Mouse (Mus musculus): Measurements from ENCODE around the gene Gm20388. TPM values are rescaled to one million over a fixed set of nuclear protein-coding genes. Genes with fewer than 3 reads are reported as not detected.

Gene Gm20388
- total RNA-seq, 2 experiments from 2014 or later = 8.8 TPM

DNA sequence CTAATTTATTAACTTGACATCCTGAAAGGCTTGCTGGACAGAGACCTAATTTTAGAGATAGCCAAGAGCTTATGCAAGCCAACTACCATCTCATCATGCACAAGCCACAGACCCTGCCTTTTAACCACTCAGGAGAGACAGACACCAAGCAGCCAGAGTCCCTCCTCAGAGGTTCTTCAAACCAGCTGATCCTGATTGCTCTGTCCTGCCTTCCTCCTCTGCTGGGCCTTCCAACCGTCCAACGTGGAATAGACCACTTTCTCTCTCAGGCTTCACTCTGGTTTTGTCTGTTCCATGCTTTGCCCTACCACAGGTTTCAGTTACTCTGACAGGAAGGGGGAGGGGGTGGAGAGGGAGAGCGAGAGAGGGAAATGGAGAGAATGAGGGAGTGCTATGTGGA lies 3006.1 kb downstream of the Gm20388 start:
- DNase-seq (ENCODE audit: extremely low spot score in 1 of 2, low spot score in 1 of 2) = no peak

DNA sequence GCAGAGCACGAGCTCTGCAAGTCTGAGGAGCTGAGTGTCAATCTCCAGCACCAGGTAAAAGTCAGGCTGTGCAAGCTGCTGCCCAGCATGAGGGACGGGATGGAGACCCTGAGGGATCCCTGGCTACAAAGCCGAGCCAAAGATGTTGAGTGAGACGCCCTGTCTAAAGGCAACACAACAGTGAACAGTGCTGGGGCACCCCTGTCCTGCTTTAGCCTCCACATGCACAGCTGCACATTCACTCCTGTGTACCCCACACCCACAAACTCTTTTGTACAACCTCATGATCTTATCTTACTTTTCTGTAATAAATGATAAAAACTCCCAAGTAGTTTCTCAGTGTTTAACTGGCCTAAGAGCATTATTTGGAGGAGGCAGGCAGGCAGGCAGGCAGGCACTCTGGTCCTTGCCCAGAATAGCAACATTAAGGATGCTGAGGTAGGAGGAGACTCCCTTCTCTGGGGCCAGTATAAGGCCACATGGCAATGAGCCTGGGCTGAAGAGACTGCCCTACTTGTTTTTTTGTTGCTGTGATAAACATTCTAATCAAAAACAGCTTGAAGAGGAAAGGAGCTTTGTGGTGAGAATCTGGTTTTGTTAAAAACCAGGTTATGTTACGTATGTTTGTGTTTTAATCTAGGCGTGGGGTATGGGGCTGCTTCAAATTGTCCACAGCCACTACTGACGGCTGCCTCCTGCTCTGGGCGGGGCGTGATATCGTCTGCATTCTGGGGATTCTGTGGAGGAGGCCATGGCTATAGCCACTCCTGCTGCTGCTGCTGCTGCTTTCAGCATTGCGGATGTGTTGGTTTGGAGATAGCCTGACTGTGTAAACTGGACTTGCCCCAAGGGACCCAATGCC lies 3007.1 kb downstream of the Gm20388 start:
- no peak for DNase-seq (ENCODE audit: extremely low spot score in 1 of 2, low spot score in 1 of 2)

DNA sequence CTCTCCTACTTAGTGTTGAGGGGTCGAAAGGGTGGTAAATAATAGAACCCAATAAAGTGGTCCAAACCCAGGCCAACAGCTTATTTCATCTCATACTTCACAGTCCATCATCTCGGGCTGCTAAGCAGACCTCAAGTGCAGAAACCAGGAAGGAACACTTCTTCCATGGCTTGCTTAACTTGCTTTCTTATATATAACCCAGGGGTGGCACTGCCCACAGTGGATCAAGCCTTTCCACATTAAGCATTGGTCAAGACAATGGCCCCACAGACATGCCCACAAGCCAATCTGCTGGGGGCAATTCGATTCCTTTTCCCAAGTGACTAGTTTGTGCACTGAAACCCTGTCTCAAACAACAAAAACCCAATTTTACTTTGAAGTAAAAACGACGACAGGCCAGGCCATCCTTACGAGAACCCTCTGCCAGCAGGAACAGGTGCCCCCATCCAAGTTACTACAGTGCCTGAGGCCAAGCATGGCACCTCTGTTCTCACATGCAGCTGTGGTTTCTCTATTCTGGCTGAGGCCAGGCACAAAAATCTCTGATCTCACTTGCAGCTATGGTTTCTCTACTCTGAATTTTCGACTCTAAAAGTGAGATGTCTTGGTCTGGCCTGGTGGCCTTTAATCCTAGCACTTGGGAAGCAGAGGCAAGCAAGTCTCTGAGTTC lies 3007.9 kb downstream of the Gm20388 start:
- DNase-seq (ENCODE audit: extremely low spot score in 1 of 2, low spot score in 1 of 2) = no peak

DNA sequence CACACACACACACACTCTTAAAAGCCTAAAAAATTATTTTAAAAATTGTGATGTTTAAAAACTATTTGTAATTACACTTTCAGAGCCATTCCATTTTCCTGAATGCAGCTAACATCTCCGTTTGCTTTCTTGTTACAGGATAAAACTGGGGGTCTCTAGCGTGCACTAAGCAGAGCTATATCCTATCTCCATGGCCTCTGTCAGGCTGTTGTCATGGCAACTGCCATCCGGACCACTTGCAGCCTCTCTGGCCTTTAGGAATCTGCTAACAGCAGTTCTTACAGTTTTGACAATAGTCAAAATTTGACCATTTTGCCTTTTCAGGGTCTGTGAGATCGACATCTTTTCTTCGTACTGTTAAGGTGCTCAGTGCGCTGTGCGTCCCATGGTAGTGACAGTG lies 3010.2 kb downstream of the Gm20388 start:
- DNase-seq (ENCODE audit: extremely low spot score in 1 of 2, low spot score in 1 of 2) = no peak

DNA sequence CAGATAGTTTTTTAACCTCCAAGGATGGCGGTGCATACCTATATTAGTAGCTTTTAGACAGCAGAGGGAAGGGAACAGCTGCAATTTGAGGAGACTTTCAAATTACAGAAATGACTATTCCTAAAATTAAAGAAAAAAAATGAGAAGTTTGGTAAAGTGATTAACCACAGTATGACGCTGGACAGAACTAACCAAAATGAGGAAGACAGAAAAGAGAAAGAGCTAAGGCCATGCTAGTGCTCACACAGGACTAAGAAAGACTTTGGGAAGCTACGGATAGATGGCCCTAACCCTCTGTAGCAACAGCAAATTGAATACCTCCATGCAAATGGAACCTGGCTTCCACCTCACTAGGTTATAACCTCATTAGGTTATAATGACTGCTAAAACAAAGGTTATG lies 3012.3 kb downstream of the Gm20388 start:
- DNase-seq (ENCODE audit: extremely low spot score in 1 of 2, low spot score in 1 of 2) = no peak

DNA sequence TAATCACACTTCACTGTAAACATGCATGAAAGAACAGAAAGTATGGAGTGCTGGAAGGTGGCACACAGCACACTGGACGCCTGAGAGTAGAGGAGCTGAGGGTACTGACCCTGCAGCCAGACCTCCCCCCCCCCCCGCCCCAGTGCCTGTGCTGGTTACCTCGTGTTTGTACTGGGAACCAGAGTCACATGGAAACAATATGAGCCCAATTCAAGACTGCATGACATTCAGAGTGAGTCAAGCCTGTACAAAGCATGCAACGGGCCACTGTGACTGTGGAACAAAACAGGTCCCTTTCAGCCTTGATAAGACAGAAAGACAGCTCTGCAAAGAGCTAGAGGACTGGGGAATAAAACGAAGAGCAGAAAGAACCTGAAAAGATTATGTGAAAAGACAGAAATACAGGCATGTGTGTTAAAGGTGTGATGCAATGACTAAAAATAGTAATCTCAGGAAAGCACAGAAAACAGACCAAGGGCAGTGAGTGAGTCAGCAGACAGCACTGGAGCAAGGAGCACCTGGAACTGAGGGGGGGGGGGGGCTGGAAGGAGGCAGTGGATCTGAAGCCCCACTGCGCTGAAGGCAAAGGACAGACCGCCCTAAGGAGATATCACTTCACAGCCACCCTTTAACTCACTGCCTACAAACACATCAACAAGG lies 3012.9 kb downstream of the Gm20388 start:
- DNase-seq (ENCODE audit: extremely low spot score in 1 of 2, low spot score in 1 of 2) = no peak

DNA sequence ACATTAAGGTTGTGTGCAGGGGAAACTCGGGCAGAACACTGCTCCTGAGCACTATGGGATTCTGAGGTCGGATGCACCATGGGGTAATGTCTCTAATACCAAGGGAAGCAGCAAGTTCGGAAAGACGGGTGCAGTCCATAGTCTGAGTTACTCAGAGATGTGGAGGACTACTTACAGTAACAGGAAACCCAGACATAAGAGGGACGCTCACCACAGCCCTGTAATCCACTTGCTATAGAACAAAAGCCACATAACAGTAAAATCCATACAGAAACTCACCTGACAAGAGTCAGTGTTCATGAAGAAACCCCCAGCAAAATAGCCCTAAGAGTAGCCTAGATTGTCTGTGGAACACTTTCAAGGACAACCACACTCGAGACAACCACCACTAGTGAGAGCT lies 3013.4 kb downstream of the Gm20388 start:
- no peak for DNase-seq (ENCODE audit: extremely low spot score in 1 of 2, low spot score in 1 of 2)

DNA sequence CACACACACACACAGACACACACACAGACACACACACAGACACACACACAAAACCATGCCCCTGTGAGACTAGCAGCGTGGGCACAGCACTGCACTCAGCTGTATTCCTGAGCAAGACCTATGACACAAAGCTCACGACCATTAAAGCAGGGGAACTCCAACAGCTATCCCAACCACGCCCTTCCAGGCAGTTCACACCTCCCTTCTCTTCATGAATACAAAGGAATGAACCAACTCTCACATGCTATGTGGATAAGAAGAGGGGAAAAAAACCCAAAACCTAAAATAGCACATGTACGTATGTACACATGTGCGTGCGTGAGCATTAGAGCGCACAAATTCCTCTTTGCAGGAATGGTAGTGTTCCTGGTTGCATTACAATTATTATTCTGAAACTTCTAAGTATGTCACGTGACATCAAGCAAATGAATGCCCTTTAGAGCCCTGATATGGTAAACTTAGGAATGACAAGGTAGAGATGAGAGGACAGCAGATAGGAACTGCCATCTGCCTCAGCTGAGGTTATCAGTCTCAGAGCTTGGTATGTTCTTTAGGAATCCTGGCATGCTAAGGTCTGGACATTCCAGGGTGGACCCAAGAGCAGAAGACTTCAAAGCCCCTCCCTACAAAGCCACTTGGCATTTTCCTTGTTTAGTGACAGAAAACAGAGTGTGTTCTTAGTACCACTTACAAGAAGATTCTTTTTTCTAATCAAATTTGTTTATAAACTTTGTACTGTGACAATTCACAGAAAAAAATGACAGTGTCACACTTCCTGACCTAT lies 3015.5 kb downstream of the Gm20388 start:
- DNase-seq (ENCODE audit: extremely low spot score in 1 of 2, low spot score in 1 of 2) = no peak

DNA sequence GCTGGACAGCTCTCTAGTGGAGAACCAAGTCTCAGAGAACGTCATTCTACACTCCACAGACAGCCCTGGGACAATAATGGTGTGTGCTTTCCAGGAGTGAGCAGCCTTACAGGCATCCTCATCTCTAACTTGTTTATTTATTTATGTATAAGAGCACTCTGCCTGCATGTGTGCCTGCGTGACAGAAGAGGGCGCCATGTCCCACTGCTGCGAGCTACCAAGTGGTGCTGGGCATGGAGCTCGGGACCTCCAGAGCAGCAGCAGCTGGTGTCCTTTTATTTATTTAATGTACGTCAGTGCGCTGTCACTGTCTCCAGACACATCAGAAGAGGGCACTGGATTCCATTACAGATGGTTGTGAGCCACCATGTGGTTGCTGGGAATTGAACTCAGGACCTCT lies 3016.1 kb downstream of the Gm20388 start:
- no peak for DNase-seq (ENCODE audit: extremely low spot score in 1 of 2, low spot score in 1 of 2)

DNA sequence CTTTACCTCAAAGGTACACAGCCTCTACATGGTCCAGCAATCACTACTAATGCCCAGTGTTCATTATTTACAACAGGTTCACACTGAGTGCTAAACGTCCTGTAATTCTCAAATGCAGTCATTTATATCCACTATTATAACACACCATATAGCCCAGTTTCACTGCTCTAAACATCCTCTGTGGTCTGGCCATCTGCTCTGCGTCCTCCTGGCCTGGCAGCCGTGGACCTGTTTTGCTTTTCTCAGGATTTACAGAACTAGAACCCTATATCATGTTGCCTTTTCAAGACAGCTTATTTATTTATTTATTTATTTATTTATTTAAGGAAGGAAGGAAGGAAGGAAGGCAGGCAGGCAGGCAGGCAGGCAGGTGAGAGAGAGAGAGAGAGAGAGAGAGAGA lies 3017.2 kb downstream of the Gm20388 start:
- no peak for DNase-seq (ENCODE audit: extremely low spot score in 1 of 2, low spot score in 1 of 2)

DNA sequence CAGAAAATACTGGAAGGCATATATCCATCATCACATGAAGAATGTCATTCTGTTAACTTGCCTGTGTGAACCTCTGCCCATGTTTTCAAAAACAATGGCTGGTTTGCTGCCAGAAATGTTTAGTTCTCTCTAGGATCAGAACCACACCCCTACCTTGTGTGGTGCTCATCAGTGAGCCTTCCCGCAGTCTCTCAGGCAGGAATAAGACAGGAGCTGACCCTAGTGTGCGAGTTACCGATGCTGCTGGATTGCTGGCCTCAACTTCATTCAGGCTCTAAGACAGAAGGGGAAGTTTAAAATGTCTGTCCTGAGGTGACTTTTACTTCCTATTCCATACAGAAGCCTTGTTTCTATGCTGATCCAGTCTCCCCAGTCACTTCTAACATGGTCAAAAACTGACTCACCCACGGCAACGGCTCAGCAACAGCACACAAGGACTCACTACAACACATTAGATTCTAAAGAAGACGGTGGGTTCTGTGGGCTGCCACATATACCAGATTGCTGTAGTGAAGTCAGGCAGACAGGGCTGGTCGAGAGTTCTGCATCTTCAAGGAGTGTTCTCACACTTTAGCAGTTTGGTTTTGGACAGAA lies 3018.1 kb downstream of the Gm20388 start:
- no peak for DNase-seq (ENCODE audit: extremely low spot score in 1 of 2, low spot score in 1 of 2)

DNA sequence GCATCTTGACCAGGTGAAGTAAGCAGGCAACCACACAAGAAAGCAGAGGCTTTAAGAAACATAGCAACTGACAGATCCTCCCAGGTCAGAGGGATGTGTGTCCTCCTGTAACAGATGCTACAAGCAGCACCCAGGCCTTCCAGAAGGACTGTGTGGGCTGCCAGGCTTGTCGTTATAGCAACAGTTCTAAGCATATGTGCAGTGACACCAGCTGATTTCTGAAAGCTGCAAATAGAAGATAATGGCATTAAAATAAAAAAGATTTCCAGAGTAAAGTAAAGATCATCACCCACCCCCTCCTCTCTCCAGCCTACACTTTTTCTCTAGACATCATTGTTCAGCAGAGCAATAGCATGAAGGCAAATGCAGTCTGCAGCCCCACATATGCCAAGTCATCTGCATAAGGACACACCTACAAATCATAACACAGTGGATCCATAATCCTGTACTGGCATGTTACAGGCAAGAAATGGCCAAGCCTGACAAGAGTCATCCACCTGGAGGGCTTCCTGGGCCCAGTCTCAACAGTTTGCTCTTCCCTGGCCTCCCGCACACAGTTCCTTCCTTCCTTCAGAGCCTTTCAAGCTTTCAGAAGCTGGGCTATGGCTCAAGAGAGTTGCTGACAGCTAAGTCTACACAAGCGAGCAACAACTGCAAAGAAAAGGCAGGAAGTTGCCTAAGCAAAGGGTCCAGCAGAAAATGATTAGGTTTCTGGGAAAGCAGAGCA lies 3021.4 kb downstream of the Gm20388 start:
- peak; percentile 44 to 55 for DNase-seq (ENCODE audit: extremely low spot score in 1 of 2, low spot score in 1 of 2)

DNA sequence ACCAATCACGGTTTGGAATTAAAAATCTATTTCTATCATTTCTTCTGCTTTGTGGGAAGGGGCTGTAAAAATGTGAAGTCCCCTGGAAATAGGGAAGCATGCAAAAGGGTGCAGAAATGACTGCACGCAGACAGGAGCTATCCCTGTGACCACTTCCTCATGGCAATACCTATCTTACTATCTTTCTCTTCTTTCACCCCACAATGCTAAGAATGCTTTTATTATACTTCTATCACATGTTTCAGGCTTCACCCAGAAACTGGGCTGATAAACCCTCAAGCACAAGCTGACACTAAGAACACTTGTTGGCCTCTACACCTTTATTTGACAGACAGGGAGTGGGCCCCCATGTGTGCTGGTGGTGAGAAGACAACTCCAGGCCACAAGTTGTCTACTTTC lies 3021.9 kb downstream of the Gm20388 start:
- no peak for DNase-seq (ENCODE audit: extremely low spot score in 1 of 2, low spot score in 1 of 2)

DNA sequence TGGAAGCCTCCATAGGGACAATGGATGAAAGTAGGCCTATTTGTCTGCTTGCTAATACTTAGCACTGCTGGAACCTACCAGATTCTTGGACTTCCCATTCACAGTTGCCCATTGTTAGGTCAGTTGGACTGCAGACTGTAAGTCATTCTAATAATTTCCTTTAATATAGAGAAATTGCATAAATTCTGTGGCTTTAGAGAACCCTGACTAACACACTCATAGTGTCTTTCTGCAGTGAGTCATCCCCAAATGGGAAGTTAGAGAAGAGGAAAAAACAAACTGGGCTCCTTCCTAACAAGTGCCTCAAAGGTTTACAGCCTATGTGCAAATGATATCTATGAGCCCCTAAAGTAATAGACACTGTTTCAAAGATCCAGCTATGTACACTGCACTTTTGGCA lies 3023.3 kb downstream of the Gm20388 start:
- no peak for DNase-seq (ENCODE audit: extremely low spot score in 1 of 2, low spot score in 1 of 2)

DNA sequence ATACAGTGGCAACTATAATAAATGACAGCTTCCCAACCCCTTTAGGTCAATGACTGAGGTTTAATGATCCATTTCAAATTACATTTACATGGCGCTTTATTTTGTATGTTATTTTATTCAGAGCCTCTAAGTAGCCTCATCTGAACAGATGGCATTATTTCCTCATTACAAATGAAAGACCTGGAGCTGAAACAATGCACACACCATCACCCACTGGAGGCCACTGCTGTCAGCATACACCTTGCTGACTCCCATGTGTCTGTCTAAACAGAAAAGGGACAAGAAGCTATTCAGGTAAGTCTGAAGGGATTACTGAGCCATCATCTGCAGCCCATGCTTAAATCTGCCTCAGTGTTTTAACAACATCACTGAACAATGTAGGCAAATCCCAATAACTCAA lies 3024.5 kb downstream of the Gm20388 start:
- DNase-seq (ENCODE audit: extremely low spot score in 1 of 2, low spot score in 1 of 2) = no peak

DNA sequence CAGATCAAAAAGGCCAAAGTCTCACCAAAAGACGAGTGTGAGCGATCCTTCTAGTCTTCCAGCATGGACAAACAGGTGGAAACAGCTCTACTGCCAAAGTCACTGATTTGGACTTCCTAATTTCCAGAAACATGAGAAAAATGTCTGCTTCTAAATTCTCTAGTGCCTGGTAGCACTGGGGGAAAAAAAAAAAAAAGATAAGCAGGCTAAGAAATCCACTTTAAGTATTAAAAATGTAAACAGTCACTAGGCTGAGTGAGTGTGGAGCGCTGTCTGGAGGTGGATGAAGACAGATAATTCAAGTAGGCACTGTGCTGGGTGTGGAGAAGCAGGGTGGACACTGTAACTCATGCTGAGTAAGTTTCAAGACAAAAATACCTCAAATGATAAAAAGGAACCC lies 3025.3 kb downstream of the Gm20388 start:
- no peak for DNase-seq (ENCODE audit: extremely low spot score in 1 of 2, low spot score in 1 of 2)

DNA sequence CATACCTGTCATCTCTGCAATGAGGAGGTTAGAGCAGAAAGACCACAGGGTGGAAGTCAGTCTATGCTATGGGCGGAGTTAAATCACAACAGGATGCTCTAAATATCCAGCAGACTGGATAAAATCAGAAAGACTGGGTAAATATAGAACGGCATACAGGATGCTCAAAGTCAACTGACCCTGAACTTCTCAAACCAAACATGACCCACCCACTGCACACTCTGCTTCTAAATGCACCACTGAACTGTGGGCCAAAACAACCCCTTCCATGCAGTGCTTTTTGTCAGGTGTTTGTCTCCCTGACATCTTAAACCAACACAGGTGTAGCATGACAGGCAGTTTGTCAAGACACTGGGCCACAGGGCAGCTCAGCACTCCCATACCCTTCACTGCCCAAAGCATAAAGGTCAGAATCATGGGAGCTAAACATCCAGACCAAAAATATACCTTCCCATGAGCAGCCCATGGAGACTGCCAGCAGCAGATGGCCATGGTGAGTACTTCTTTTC lies 3027.0 kb downstream of the Gm20388 start:
- no peak for DNase-seq (ENCODE audit: extremely low spot score in 1 of 2, low spot score in 1 of 2)

DNA sequence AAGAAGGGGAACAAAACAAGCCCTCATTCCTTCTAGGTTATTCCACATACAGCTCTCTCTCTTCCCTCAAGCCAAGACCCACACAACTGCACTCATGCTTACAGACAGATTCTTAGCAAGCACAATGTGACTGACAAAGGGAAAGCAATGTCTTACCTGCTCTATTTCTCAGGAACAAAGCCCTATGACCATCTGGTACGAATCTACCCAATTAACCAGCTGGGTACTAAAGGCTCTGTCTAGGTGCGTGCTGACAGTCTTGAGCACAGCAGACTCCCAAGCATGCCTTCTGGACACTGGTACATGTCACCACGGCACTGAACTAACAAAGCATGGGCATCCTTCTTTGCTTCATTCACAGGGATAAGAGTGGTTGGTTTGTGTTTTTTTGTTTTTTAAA lies 3027.5 kb downstream of the Gm20388 start:
- DNase-seq (ENCODE audit: extremely low spot score in 1 of 2, low spot score in 1 of 2) = no peak

DNA sequence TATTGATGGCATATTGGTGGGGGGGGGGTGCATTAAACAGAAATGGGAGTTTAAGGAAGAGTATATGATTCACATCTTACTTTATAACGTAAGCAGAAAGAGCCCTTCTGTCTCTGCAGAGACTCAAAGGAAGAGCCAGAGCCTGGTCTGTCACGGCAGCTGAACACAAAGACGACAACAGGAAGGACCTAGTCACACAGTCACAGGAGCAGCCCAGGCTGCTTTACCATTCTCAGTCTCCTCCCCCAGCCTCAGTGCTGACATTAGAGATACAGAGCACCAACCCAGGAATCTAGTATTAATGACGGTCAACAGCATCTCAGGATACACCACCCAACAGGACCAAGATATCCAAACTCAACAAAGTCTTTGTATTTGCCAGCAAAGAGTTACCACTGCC lies 3027.9 kb downstream of the Gm20388 start:
- no peak for DNase-seq (ENCODE audit: extremely low spot score in 1 of 2, low spot score in 1 of 2)
